Mouse (Mus musculus) ovary, adult 10 weeks (tissue): ENCODE results near the gene 3110009E18Rik. TPM values are rescaled to one million over a fixed set of nuclear protein-coding genes. Genes with fewer than 3 reads are reported as not detected.

Source experiments
- polyA plus RNA-seq: library from polyadenylated mRNA; stranded (reverse); fragments of 350-450 nt; fragmentation: Illumina TruSeq; extraction: RNeasy Lipid Tissue Mini Kit (QIAGEN cat#74804); gene quantifications from one replicate; pipeline ENCODE4 v1.2.3, GENCODE M21; 2014

The 3110009E18Rik gene
- polyA plus RNA-seq: 25.2 TPM

GRCm38 (mm10) chr1:120120969-120121811, at the start of gene 3110009E18Rik, which contains the start of gene Dbi:
Gene 3110009E18Rik (plus strand): TSS chr1:120121187.
Gene Dbi (minus strand): TSS chr1:120121078.

GRCm38 (mm10) chr1:120073519-120074306, 47.3 kb upstream of the 3110009E18Rik start, which contains the start of gene Tmem37:
Gene Tmem37 (minus strand): TSS chr1:120074074.

Other genes with a start within 250 kb of the 3110009E18Rik start
- 6.0 TPM for gene Tmem177, start 208.0 kb upstream of the 3110009E18Rik start, polyA plus RNA-seq
- 1.5 TPM for gene Cfap221, start 124.0 kb upstream of the 3110009E18Rik start, polyA plus RNA-seq
- not detected for gene Sctr, start 114.3 kb upstream of the 3110009E18Rik start, polyA plus RNA-seq
- gene Tmem37, start 47.1 kb upstream of the 3110009E18Rik start, polyA plus RNA-seq: not detected
- gene Dbi, start 109 bp upstream of the 3110009E18Rik start, polyA plus RNA-seq: 245 TPM
- 14.2 TPM for gene Steap3, start 151.5 kb downstream of the 3110009E18Rik start, polyA plus RNA-seq
- gene C1ql2, start 219.4 kb downstream of the 3110009E18Rik start, polyA plus RNA-seq: not detected